Mouse (Mus musculus) neural tube, embryonic 14.5 days (tissue): ENCODE data around the gene Hbb-y. TPM values are rescaled to one million over a fixed set of nuclear protein-coding genes. Genes with fewer than 3 reads are reported as not detected.
"Not testable (repeated sequence)": the region's sequence is repeated elsewhere in the genome, so short reads cannot be mapped to it uniquely, and the experiment has no call there.

ENCODE experiments used
- ATAC-seq: fragments of 200-750 bp; cut with Nextera tagmentation; 2 replicates; pipeline ENCODE4 v1.8.0; 2017; ENCODE audit warnings: low read depth, mild to moderate bottlenecking, moderate TSS enrichment, moderate library complexity
- H3K27ac ChIP-seq: fragments of 300-500 bp; sonication (generic); 2 replicates; pipeline ENCODE4 v1.5.1; 2014; ENCODE audit warnings: low read depth, mild to moderate bottlenecking, control low read depth, low read length, moderate library complexity, mixed read lengths
- H3K27me3 ChIP-seq: fragments of 300-500 bp; sonication (generic); 2 replicates; pipeline ENCODE4 v1.6.1; 2014; ENCODE audit warnings: low read length; ENCODE audit not compliant: control insufficient read depth, insufficient read depth
- H3K36me3 ChIP-seq: fragments of 300-500 bp; sonication (generic); 2 replicates; pipeline ENCODE4 v1.6.1; 2014; ENCODE audit warnings: low read length, mixed read lengths; ENCODE audit not compliant: control insufficient read depth, insufficient read depth
- H3K4me1 ChIP-seq: fragments of 300-500 bp; sonication (generic); 2 replicates; pipeline ENCODE4 v1.6.1; 2014; ENCODE audit warnings: low read length; ENCODE audit not compliant: control insufficient read depth, insufficient read depth
- H3K4me2 ChIP-seq: fragments of 300-500 bp; sonication (generic); 2 replicates; pipeline ENCODE4 v1.6.1; 2014; ENCODE audit warnings: mild to moderate bottlenecking, low read depth, low read length, control low read depth
- H3K4me3 ChIP-seq: fragments of 300-500 bp; sonication (generic); 2 replicates; pipeline ENCODE4 v1.5.1; 2014; ENCODE audit warnings: low read depth, low read length, control low read depth, mixed read lengths
- H3K9ac ChIP-seq: fragments of 300-500 bp; sonication (generic); replicated peaks from 2 replicates; pipeline ENCODE4 v1.6.1; 2014; ENCODE audit warnings: low read depth, mild to moderate bottlenecking, control low read depth, low read length, mixed read lengths
- H3K9me3 ChIP-seq: fragments of 300-500 bp; sonication (generic); 2 replicates; pipeline ENCODE4 v1.6.1; 2016; ENCODE audit warnings: low read length; ENCODE audit not compliant: control insufficient read depth
- WGBS: fragments of 180-500 bp; shearing (Covaris S2); extraction: QIAGEN DNeasy Blood & Tissue Kit; methylation state at CpG from one replicate; pipeline ENCODE4 v1.1.7; 2014; 5-methylcytosine and 5-hydroxymethylcytosine counted together
- polyA plus RNA-seq: library from polyadenylated mRNA; unstranded; fragments of >200 nt; fragmentation: Nextera tagmentation; extraction: Ambion mirVana; gene quantifications from 2 replicates; pipeline ENCODE4 v1.2.1, GENCODE M21; 2014

Hbb-y gene
- polyA plus RNA-seq, 1 experiment from 2014 or later = 261 TPM

DNA sequence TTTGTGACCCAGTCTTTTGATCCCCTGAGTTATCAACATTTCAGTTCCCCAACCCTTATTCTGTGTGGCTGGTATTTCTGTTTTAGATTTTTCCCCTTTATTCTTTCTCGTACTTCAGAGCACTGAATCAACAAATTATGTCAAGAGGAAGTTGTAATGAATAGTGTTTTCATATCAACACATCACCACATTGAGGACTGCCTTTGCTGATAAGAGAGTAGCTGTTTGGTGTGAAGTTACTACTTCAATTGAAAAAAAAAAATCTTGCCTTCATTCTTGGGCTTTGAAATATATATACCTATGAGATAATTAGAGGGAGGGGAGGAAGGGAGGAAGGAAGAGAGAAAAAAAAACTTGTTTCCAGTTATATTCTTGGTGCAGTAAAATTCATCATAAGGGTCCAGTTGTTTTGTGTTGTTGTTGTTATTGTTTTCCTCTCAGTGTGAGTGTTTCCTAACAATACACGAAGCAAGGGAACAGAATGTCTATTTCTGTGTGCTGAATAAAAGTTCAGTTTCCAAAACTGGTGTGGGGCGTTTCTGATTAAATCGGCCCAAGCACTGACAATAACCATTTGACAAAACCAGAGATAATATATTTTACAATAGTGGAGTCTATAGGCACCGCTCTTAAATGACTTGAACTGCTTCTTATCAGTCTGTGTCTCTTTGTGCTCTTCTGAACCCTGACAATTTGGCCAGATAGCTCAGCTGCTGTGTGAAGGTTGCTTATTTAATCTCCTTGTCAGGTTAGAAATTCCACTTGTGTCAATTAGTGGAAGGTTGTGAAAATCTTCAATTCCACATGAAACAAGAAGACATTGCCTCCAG, 43.8 kb downstream of the Hbb-y start:
- no peak overlapping the region for H3K9ac ChIP-seq
- no peak for ATAC-seq
- no peak overlapping the region for H3K27ac ChIP-seq
- WGBS = 76% methylated on average over 5 of the region's 5 CpGs
- H3K4me3 ChIP-seq = no peak overlapping the region
- no peaks in the 10 kb centered on the region for H3K9me3 ChIP-seq
- no peaks in the 10 kb centered on the region for H3K36me3 ChIP-seq
- no peaks in the 10 kb centered on the region for H3K4me1 ChIP-seq
- H3K27me3 ChIP-seq = no peaks in the 10 kb centered on the region
- H3K4me2 ChIP-seq = no peak overlapping the region

DNA sequence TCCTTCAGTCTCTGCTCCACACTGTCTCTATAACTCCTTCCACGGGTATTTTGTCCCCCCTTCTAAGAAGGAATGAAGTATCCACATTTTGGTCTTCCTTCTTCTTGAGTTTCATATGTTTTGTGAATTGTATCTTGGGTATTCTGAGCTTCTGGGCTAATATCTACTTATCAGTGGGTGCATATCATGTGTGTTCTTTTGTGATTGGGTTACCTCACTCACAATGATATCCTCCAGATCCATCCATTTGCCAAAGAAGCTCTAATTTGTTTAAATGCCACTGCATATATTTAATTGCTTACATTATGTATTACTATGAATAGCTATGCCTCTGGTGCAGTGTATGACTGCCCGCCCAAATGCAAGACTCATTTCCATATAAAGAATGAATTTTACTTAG, 44.9 kb downstream of the Hbb-y start:
- H3K9ac ChIP-seq, ATAC-seq, H3K4me3 ChIP-seq, H3K4me1 ChIP-seq, H3K36me3 ChIP-seq, H3K4me2 ChIP-seq, H3K27ac ChIP-seq, H3K9me3 ChIP-seq, H3K27me3 ChIP-seq: not testable (repeated sequence)
- WGBS = 74% methylated on average over 2 of the region's 2 CpGs

DNA sequence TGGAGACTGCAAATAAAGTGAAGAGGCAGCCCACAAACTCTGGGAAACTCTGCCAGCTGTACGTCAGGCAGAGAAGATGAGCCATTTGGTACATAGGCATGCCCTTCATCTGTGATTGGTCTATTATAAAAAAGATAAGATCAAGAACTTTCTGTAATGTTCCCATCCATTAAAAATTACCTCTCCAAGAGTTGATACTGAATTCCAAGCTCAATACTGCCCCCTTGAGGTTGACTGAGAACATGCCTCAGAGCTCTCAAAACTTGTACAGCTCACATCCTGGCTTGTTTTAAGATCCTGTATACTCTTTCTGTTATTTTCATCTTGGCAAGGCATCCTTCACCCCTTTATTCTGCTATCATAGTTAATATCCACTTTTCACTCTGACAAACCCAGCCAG, 46.2 kb downstream of the Hbb-y start:
- H3K27me3 ChIP-seq = no peaks in the 10 kb centered on the region
- H3K4me1 ChIP-seq = no peaks in the 10 kb centered on the region
- ATAC-seq = no peak
- no peak overlapping the region for H3K9ac ChIP-seq
- H3K36me3 ChIP-seq = no peaks in the 10 kb centered on the region
- H3K4me3 ChIP-seq = no peak overlapping the region
- H3K9me3 ChIP-seq = no peaks in the 10 kb centered on the region
- WGBS = 71% methylated on average over 1 of the region's 1 CpGs
- H3K4me2 ChIP-seq = no peak overlapping the region
- no peak overlapping the region for H3K27ac ChIP-seq

Other genes with a start within 250 kb of the Hbb-y start
- gene Olfr620, start 240.7 kb downstream of the Hbb-y start, polyA plus RNA-seq = not detected in 2 replicates
- not detected in 2 replicates for gene Olfr622, start 210.5 kb downstream of the Hbb-y start, polyA plus RNA-seq
- not detected in 2 replicates for gene Olfr623, start 189.5 kb downstream of the Hbb-y start, polyA plus RNA-seq
- not detected in 2 replicates for gene Olfr624, start 182.0 kb downstream of the Hbb-y start, polyA plus RNA-seq
- not detected in 2 replicates for gene Olfr625-ps1, start 170.5 kb downstream of the Hbb-y start, polyA plus RNA-seq
- not detected in 2 replicates for gene Olfr243, start 138.5 kb downstream of the Hbb-y start, polyA plus RNA-seq
- gene Olfr628, start 122.8 kb downstream of the Hbb-y start, polyA plus RNA-seq = not detected in 2 replicates
- gene Olfr629, start 108.3 kb downstream of the Hbb-y start, polyA plus RNA-seq = not detected in 2 replicates
- not detected in 2 replicates for gene Olfr630, start 95.9 kb downstream of the Hbb-y start, polyA plus RNA-seq
- gene Olfr69, start 81.6 kb downstream of the Hbb-y start, polyA plus RNA-seq = not detected in 2 replicates
- gene Olfr68, start 73.5 kb downstream of the Hbb-y start, polyA plus RNA-seq = not detected in 2 replicates
- gene Olfr67, start 61.4 kb downstream of the Hbb-y start, polyA plus RNA-seq = not detected in 2 replicates
- gene Hbb-bt, start 39.2 kb downstream of the Hbb-y start, polyA plus RNA-seq = 1,217 and 1,461 TPM in 2 replicates
- gene Hbb-bs, start 25.1 kb downstream of the Hbb-y start, polyA plus RNA-seq = 2,922 and 4,105 TPM in 2 replicates
- not detected in 2 replicates for gene Hbb-bh2, start 12.7 kb downstream of the Hbb-y start, polyA plus RNA-seq
- gene Hbb-bh1, start 10.1 kb downstream of the Hbb-y start, polyA plus RNA-seq = 1.5 and 5.1 TPM in 2 replicates
- gene Olfr66, start 33.0 kb upstream of the Hbb-y start, polyA plus RNA-seq = not detected in 2 replicates
- gene Olfr64, start 41.3 kb upstream of the Hbb-y start, polyA plus RNA-seq = not detected in 2 replicates
- not detected in 2 replicates for gene Olfr65, start 50.3 kb upstream of the Hbb-y start, polyA plus RNA-seq
- not detected in 2 replicates for gene Olfr631, start 75.6 kb upstream of the Hbb-y start, polyA plus RNA-seq
- not detected in 2 replicates for gene Olfr632, start 81.1 kb upstream of the Hbb-y start, polyA plus RNA-seq
- not detected in 2 replicates for gene Olfr633, start 91.2 kb upstream of the Hbb-y start, polyA plus RNA-seq
- 0.03 TPM in 1 of 2 replicates, not detected in the other for gene Olfr635, start 117.9 kb upstream of the Hbb-y start, polyA plus RNA-seq
- not detected in 2 replicates for gene Olfr638, start 145.5 kb upstream of the Hbb-y start, polyA plus RNA-seq
- 0.04 TPM in 1 of 2 replicates, not detected in the other for gene Olfr639, start 164.1 kb upstream of the Hbb-y start, polyA plus RNA-seq
- gene Olfr640, start 172.4 kb upstream of the Hbb-y start, polyA plus RNA-seq = not detected in 2 replicates
- not detected in 2 replicates for gene Olfr641, start 182.2 kb upstream of the Hbb-y start, polyA plus RNA-seq
- not detected in 2 replicates for gene Olfr642, start 199.4 kb upstream of the Hbb-y start, polyA plus RNA-seq
- gene 4930516K23Rik, start 208.2 kb upstream of the Hbb-y start, polyA plus RNA-seq = not detected in 2 replicates
- not detected in 2 replicates for gene Olfr644, start 218.7 kb upstream of the Hbb-y start, polyA plus RNA-seq
- not detected in 2 replicates for gene Olfr645, start 232.2 kb upstream of the Hbb-y start, polyA plus RNA-seq